Mouse (Mus musculus) hindbrain, embryonic 14.5 days (tissue): Measurements from ENCODE around the gene Gls. TPM values are rescaled to one million over a fixed set of nuclear protein-coding genes. Genes with fewer than 3 reads are reported as not detected.

Experiments
- ATAC-seq: fragments of 200-750 bp; cut with Nextera tagmentation; 2 replicates; pipeline ENCODE4 v1.8.0; 2017; ENCODE audit warnings: moderate number of reproducible peaks, mild to moderate bottlenecking, moderate TSS enrichment, moderate library complexity; ENCODE audit not compliant: low FRiP score
- DNase-seq: peaks from one replicate; pipeline ENCODE4 v3.0.0-alpha.2; 2015; ENCODE audit warnings: low spot score
- H3K27ac ChIP-seq: fragments of 300-500 bp; sonication (generic); 2 replicates; pipeline ENCODE4 v1.5.1; 2014; ENCODE audit warnings: mild to moderate bottlenecking, moderate library complexity
- H3K27me3 ChIP-seq: fragments of 300-500 bp; sonication (generic); 2 replicates; pipeline ENCODE4 v1.6.1; 2014; ENCODE audit warnings: mild to moderate bottlenecking, low read length, mixed read lengths; ENCODE audit not compliant: control insufficient read depth, insufficient read depth
- H3K36me3 ChIP-seq: fragments of 300-500 bp; sonication (generic); replicated peaks from 2 replicates; pipeline ENCODE4 v1.6.1; 2014; ENCODE audit not compliant: control insufficient read depth, insufficient read depth
- H3K4me1 ChIP-seq: fragments of 300-500 bp; sonication (generic); replicated peaks from 2 replicates; pipeline ENCODE4 v1.6.1; 2014; ENCODE audit warnings: antibody characterized with exemption, low read length, mixed read lengths; ENCODE audit not compliant: control insufficient read depth, insufficient read depth
- H3K4me2 ChIP-seq: fragments of 300-500 bp; sonication (generic); replicated peaks from 2 replicates; pipeline ENCODE4 v1.6.1; 2014; ENCODE audit warnings: mild to moderate bottlenecking, moderate library complexity
- H3K4me3 ChIP-seq: fragments of 300-500 bp; sonication (generic); replicated peaks from 2 replicates; pipeline ENCODE4 v1.5.1; 2014; ENCODE audit warnings: mild to moderate bottlenecking, low read length
- H3K9ac ChIP-seq: fragments of 300-500 bp; sonication (generic); 2 replicates; pipeline ENCODE4 v1.6.1; 2014
- H3K9me3 ChIP-seq: fragments of 300-500 bp; sonication (generic); 2 replicates; pipeline ENCODE4 v1.6.1; 2016; ENCODE audit warnings: low read length; ENCODE audit not compliant: control insufficient read depth
- WGBS: fragments of 180-500 bp; shearing (Covaris S2); extraction: QIAGEN DNeasy Blood & Tissue Kit; methylation state at CpG from one replicate; pipeline ENCODE4 v1.1.7; 2014; 5-methylcytosine and 5-hydroxymethylcytosine counted together
- polyA plus RNA-seq: library from polyadenylated mRNA; unstranded; fragments of >200 nt; fragmentation: Nextera tagmentation; extraction: Ambion mirVana; gene quantifications from 2 replicates; pipeline ENCODE4 v1.2.1, GENCODE M21; 2014

Gene Gls
- polyA plus RNA-seq, 1 experiment from 2014 or later, result 61.9 TPM

- no peak overlapping the region for H3K4me2 ChIP-seq
- H3K9ac ChIP-seq, result no peak overlapping the region
- DNase-seq, result no peak
- H3K27ac ChIP-seq, result no peak overlapping the region
- H3K36me3 ChIP-seq, result peaks cover 8% of the 10 kb centered on the region
- H3K27me3 ChIP-seq, result no peaks in the 10 kb centered on the region
- H3K9me3 ChIP-seq, result no peaks in the 10 kb centered on the region
- ATAC-seq, result no peak
- no peak overlapping the region for H3K4me3 ChIP-seq
- no peaks in the 10 kb centered on the region for H3K4me1 ChIP-seq
These were observed 16.3 kb downstream of the Gls start for GRCm38 (mm10) chr1:52216766-52217165.

GRCm38 (mm10) chr1:52182992-52183391 is 50.0 kb downstream of the Gls start:
- H3K4me2 ChIP-seq, result no peak overlapping the region
- no peak for DNase-seq
- H3K9ac ChIP-seq, result no peak overlapping the region
- no peaks in the 10 kb centered on the region for H3K9me3 ChIP-seq
- no peak for ATAC-seq
- H3K27ac ChIP-seq, result no peak overlapping the region
- no peaks in the 10 kb centered on the region for H3K27me3 ChIP-seq
- no peaks in the 10 kb centered on the region for H3K4me1 ChIP-seq
- WGBS, result 97% methylated on average over 2 of the region's 2 CpGs
- H3K4me3 ChIP-seq, result no peak overlapping the region
- peaks cover 5% of the 10 kb centered on the region; the same call in 1 of the 2 replicates for H3K36me3 ChIP-seq

- Histone ChIP-seq H3K27ac (no peak overlapping the region), H3K9ac (no peak overlapping the region), H3K36me3 (no peaks in the 10 kb centered on the region), H3K4me1 (no peaks in the 10 kb centered on the region), H3K27me3 (no peaks in the 10 kb centered on the region), H3K4me2 (no peak overlapping the region), H3K4me3 (no peak overlapping the region), H3K9me3 (no peaks in the 10 kb centered on the region)
- ATAC-seq, result no peak
- no peak for DNase-seq
These were observed 51.0 kb downstream of the Gls start for GRCm38 (mm10) chr1:52181994-52182393.

- DNase-seq (no peak), ATAC-seq (no peak)
- Histone ChIP-seq H3K9me3 (no peaks in the 10 kb centered on the region), H3K4me3 (no peak overlapping the region), H3K4me2 (no peak overlapping the region), H3K27me3 (no peaks in the 10 kb centered on the region), H3K4me1 (no peaks in the 10 kb centered on the region), H3K36me3 (no peaks in the 10 kb centered on the region), H3K9ac (no peak overlapping the region), H3K27ac (no peak overlapping the region)
- 96% methylated on average over 9 of the region's 9 CpGs for WGBS
These were observed 53.0 kb downstream of the Gls start for GRCm38 (mm10) chr1:52179939-52180568.

- DNase-seq (no peak), ATAC-seq (no peak)
- H3K4me2 ChIP-seq, result no peak overlapping the region
- no peaks in the 10 kb centered on the region for H3K27me3 ChIP-seq
- H3K4me1 ChIP-seq, result no peaks in the 10 kb centered on the region
- H3K27ac ChIP-seq, result no peak overlapping the region
- no peaks in the 10 kb centered on the region for H3K9me3 ChIP-seq
- no peak overlapping the region for H3K9ac ChIP-seq
- H3K36me3 ChIP-seq, result no peaks in the 10 kb centered on the region
- WGBS, result 92% methylated on average over 2 of the region's 2 CpGs
- H3K4me3 ChIP-seq, result no peak overlapping the region
These were observed 56.0 kb downstream of the Gls start for GRCm38 (mm10) chr1:52176999-52177398.

GRCm38 (mm10) chr1:52175983-52176382 is 57.0 kb downstream of the Gls start:
- H3K27me3 ChIP-seq, result no peaks in the 10 kb centered on the region
- ATAC-seq (no peak), DNase-seq (no peak)
- no peaks in the 10 kb centered on the region for H3K36me3 ChIP-seq
- no peak overlapping the region for H3K9ac ChIP-seq
- H3K27ac ChIP-seq, result no peak overlapping the region
- H3K4me1 ChIP-seq, result no peaks in the 10 kb centered on the region
- H3K4me3 ChIP-seq, result no peak overlapping the region
- 75% methylated on average over 3 of the region's 3 CpGs for WGBS
- H3K9me3 ChIP-seq, result no peaks in the 10 kb centered on the region
- H3K4me2 ChIP-seq, result no peak overlapping the region

- DNase-seq, result no peak
- H3K4me3 ChIP-seq, result no peak overlapping the region
- no peaks in the 10 kb centered on the region for H3K36me3 ChIP-seq
- no peak overlapping the region for H3K27ac ChIP-seq
- H3K4me1 ChIP-seq, result no peaks in the 10 kb centered on the region
- ATAC-seq, result no peak
- no peak overlapping the region for H3K4me2 ChIP-seq
- H3K9ac ChIP-seq, result no peak overlapping the region
- WGBS, result 81% methylated on average over 5 of the region's 5 CpGs
- no peaks in the 10 kb centered on the region for H3K27me3 ChIP-seq
- H3K9me3 ChIP-seq, result no peaks in the 10 kb centered on the region
These were observed 57.7 kb downstream of the Gls start for GRCm38 (mm10) chr1:52175321-52175720.

GRCm38 (mm10) chr1:52171271-52171670 is 61.8 kb downstream of the Gls start:
- H3K36me3 ChIP-seq, result peaks cover 17% of the 10 kb centered on the region; the same call in 1 of the 2 replicates
- ATAC-seq (no peak), DNase-seq (no peak)
- H3K9ac ChIP-seq, result no peak overlapping the region
- no peaks in the 10 kb centered on the region for H3K9me3 ChIP-seq
- H3K27ac ChIP-seq, result no peak overlapping the region
- 80% methylated on average over 8 of the region's 8 CpGs for WGBS
- no peaks in the 10 kb centered on the region for H3K4me1 ChIP-seq
- H3K27me3 ChIP-seq, result no peaks in the 10 kb centered on the region
- H3K4me3 ChIP-seq, result no peak overlapping the region
- no peak overlapping the region for H3K4me2 ChIP-seq

- no peak overlapping the region for H3K27ac ChIP-seq
- no peak overlapping the region for H3K4me2 ChIP-seq
- 76% methylated on average over 7 of the region's 7 CpGs for WGBS
These were observed 62.3 kb downstream of the Gls start for GRCm38 (mm10) chr1:52170747-52171146.

GRCm38 (mm10) chr1:52170057-52170456 is 63.0 kb downstream of the Gls start:
- H3K36me3 ChIP-seq, result peaks cover 24% of the 10 kb centered on the region
- H3K4me2 ChIP-seq, result no peak overlapping the region
- no peaks in the 10 kb centered on the region for H3K9me3 ChIP-seq
- ATAC-seq (peak; percentile 22; the same call in 1 of the 2 replicates), DNase-seq (no peak)
- no peaks in the 10 kb centered on the region for H3K4me1 ChIP-seq
- no peak overlapping the region for H3K9ac ChIP-seq
- no peak overlapping the region for H3K27ac ChIP-seq
- no peaks in the 10 kb centered on the region for H3K27me3 ChIP-seq
- WGBS, result 7% methylated on average over 3 of the region's 3 CpGs
- H3K4me3 ChIP-seq, result no peak overlapping the region

More at GRCm38 (mm10) chr1:52170747-52171146, 62.3 kb downstream of the Gls start:
- Histone ChIP-seq H3K9me3 (no peaks in the 10 kb centered on the region), H3K4me3 (no peak overlapping the region), H3K27me3 (no peaks in the 10 kb centered on the region), H3K9ac (no peak overlapping the region), H3K36me3 (peaks cover 21% of the 10 kb centered on the region), H3K4me1 (no peaks in the 10 kb centered on the region)
- DNase-seq, result no peak
- no peak for ATAC-seq
